Mouse (Mus musculus) forebrain, embryonic 16.5 days (tissue): ENCODE data around the gene Zwint. TPM values are rescaled to one million over a fixed set of nuclear protein-coding genes. Genes with fewer than 3 reads are reported as not detected.

Source experiments
- ATAC-seq: fragments of 200-750 bp; cut with Nextera tagmentation; 2 replicates; pipeline ENCODE4 v1.8.0; 2017; ENCODE audit warnings: mild to moderate bottlenecking, moderate library complexity
- H3K27ac ChIP-seq: fragments of 300-500 bp; sonication (generic); 2 replicates; pipeline ENCODE4 v1.5.1; 2014; ENCODE audit warnings: low read length, control low read depth
- H3K27me3 ChIP-seq: fragments of 300-500 bp; sonication (generic); replicated peaks from 2 replicates; pipeline ENCODE4 v1.6.1; 2014; ENCODE audit warnings: low read length; ENCODE audit not compliant: control insufficient read depth, insufficient read depth
- H3K36me3 ChIP-seq: fragments of 300-500 bp; sonication (generic); 2 replicates; pipeline ENCODE4 v1.6.1; 2014; ENCODE audit not compliant: control insufficient read depth, insufficient read depth
- H3K4me1 ChIP-seq: fragments of 300-500 bp; sonication (generic); replicated peaks from 2 replicates; pipeline ENCODE4 v1.6.1; 2014; ENCODE audit warnings: low read length; ENCODE audit not compliant: control insufficient read depth, insufficient read depth
- H3K4me2 ChIP-seq: fragments of 300-500 bp; sonication (generic); 2 replicates; pipeline ENCODE4 v1.6.1; 2014; ENCODE audit warnings: mild to moderate bottlenecking, low read length, control low read depth
- H3K4me3 ChIP-seq: fragments of 300-500 bp; sonication (generic); replicated peaks from 2 replicates; pipeline ENCODE4 v1.5.1; 2014; ENCODE audit warnings: mild to moderate bottlenecking, low read length, control low read depth
- H3K9ac ChIP-seq: fragments of 300-500 bp; sonication (generic); replicated peaks from 2 replicates; pipeline ENCODE4 v1.6.1; 2014; ENCODE audit warnings: low read depth, low read length, control low read depth
- H3K9me3 ChIP-seq: fragments of 300-500 bp; sonication (generic); 2 replicates; pipeline ENCODE4 v1.6.1; 2016; ENCODE audit warnings: low read length; ENCODE audit not compliant: control insufficient read depth
- WGBS: fragments of 180-500 bp; shearing (Covaris S2); extraction: QIAGEN DNeasy Blood & Tissue Kit; methylation state at CpG from one replicate; pipeline ENCODE4 v1.1.7; 2014; 5-methylcytosine and 5-hydroxymethylcytosine counted together
- polyA plus RNA-seq: library from polyadenylated mRNA; unstranded; fragments of >200 nt; fragmentation: Nextera tagmentation; extraction: Ambion mirVana; gene quantifications from 2 replicates; pipeline ENCODE4 v1.2.1, GENCODE M21; 2015

Gene Zwint
- polyA plus RNA-seq, 1 experiment from 2014 or later, result 618 TPM

DNA sequence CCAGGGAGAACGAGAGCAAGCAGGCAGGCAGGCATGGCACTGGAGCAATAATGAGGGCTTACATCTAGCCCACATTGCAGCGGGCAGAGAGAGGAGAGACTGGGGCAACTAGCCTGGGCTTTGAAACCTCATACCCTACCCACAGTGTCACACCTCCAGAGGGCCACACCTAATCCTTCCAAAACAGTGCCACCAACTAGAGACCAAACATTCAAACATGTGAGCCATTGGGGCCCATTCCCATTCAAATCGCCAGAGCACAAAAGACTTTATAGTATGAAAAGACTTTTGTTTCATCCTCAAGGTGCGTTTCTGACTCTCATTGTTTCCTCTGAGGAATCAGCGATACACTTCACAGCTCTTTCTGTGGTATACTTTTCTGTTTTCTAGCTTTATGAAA, 4.6 kb downstream of the Zwint start:
- Histone ChIP-seq H3K4me1 (peaks cover 20% of the 10 kb centered on the region), H3K27ac (no peak overlapping the region), H3K9me3 (no peaks in the 10 kb centered on the region), H3K4me2 (no peak overlapping the region), H3K4me3 (no peak overlapping the region), H3K36me3 (peaks cover 55% of the 10 kb centered on the region), H3K9ac (no peak overlapping the region), H3K27me3 (no peaks in the 10 kb centered on the region)
- ATAC-seq, result no peak
- WGBS, result 89% methylated on average over 5 of the region's 5 CpGs

GRCm38 (mm10) chr10:72660350-72660749, 5.7 kb downstream of the Zwint start:
- no peak for ATAC-seq
- peaks cover 56% of the 10 kb centered on the region for H3K36me3 ChIP-seq

DNA sequence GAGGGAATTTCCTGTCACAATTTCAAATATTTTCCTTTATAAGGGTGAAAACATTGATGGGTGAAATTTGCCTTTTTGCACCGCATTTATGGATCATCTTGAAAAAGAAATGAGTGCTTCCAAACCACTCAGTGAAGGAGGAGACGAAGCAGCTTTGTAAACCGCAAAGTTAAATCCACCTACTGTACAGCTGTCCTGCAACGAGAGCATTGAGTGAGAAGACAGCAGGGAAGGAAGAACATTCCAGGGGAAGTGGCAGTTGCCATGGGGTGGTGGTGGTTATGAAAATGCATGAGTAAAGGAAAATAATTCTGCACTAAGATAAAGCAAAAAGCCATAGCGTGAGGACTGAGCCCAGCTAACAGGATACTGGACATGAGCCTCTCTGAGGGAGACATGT, 13.2 kb downstream of the Zwint start:
- no peak for ATAC-seq
- no peak overlapping the region for H3K9ac ChIP-seq
- no peak overlapping the region for H3K27ac ChIP-seq
- no peaks in the 10 kb centered on the region for H3K27me3 ChIP-seq
- no peak overlapping the region for H3K4me3 ChIP-seq
- peaks cover 18% of the 10 kb centered on the region for H3K36me3 ChIP-seq
- 96% methylated on average over 5 of the region's 5 CpGs for WGBS
- no peaks in the 10 kb centered on the region for H3K9me3 ChIP-seq
- H3K4me2 ChIP-seq, result no peak overlapping the region
- H3K4me1 ChIP-seq, result no peaks in the 10 kb centered on the region

More at GRCm38 (mm10) chr10:72660350-72660749, 5.7 kb downstream of the Zwint start:
- Histone ChIP-seq H3K27me3 (no peaks in the 10 kb centered on the region), H3K9me3 (no peaks in the 10 kb centered on the region), H3K4me3 (no peak overlapping the region), H3K4me2 (no peak overlapping the region), H3K4me1 (peaks cover 19% of the 10 kb centered on the region), H3K9ac (no peak overlapping the region), H3K27ac (no peak overlapping the region)
- 97% methylated on average over 1 of the region's 1 CpGs for WGBS

DNA sequence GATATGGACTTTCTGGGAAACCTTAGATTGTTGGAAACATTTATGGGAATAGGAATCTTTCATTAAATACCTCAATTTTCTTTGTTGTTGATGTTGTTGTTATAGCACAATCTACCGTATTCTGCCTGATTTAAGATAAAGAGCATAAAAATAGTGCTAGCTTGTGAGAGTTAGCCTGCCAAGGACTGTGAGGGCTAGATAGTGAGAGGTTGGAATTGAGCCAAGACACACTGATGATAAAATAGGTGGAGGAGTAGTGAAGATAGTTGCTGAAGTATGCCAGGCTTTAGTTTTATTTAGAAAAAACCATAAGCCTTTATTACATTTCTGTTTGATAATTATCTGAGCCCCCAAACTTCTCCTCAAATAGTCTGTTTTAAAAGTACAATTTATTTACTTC, 14.4 kb downstream of the Zwint start:
- no peak for ATAC-seq
- no peak overlapping the region for H3K4me2 ChIP-seq
- no peaks in the 10 kb centered on the region for H3K9me3 ChIP-seq
- H3K4me1 ChIP-seq, result no peaks in the 10 kb centered on the region
- H3K9ac ChIP-seq, result no peak overlapping the region
- 86% methylated on average over 1 of the region's 1 CpGs for WGBS
- H3K4me3 ChIP-seq, result no peak overlapping the region
- H3K36me3 ChIP-seq, result peaks cover 16% of the 10 kb centered on the region
- no peak overlapping the region for H3K27ac ChIP-seq
- no peaks in the 10 kb centered on the region for H3K27me3 ChIP-seq

- no peak overlapping the region for H3K4me2 ChIP-seq
- WGBS, result 96% methylated on average over 6 of the region's 6 CpGs
- H3K36me3 ChIP-seq, result peaks cover 12% of the 10 kb centered on the region
- no peak overlapping the region for H3K27ac ChIP-seq
- no peaks in the 10 kb centered on the region for H3K9me3 ChIP-seq
- no peak overlapping the region for H3K9ac ChIP-seq
- no peaks in the 10 kb centered on the region for H3K27me3 ChIP-seq
- no peaks in the 10 kb centered on the region for H3K4me1 ChIP-seq
- no peak overlapping the region for H3K4me3 ChIP-seq
- no peak for ATAC-seq
Measured at GRCm38 (mm10) chr10:72675971-72676370, 21.3 kb downstream of the Zwint start.

GRCm38 (mm10) chr10:72676550-72676949, 21.9 kb downstream of the Zwint start:
- no peak for ATAC-seq
- no peaks in the 10 kb centered on the region for H3K4me1 ChIP-seq
- whole genome bisulfite sequencing, result 93% methylated on average over 1 of the region's 1 CpGs

DNA sequence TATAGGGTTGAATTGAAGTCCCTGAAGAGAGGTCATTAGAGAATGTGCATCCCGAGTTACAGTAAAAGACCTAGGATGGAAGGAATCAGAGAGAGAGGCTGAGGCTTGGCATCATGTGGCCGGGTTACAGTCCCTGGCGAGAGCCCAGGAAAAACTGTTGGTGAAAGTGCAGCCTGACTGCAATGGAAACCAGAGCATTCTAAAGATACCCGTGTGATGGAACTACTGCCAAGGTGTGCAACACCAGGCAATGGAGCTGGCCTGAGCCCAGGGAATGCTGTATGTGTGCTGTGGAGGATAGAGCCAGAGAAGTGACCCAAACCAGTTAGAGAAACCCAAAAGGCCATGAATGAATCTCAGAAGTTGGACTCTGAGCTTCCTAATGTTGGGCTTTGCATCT, 24.4 kb downstream of the Zwint start:
- H3K9ac ChIP-seq, result no peak overlapping the region
- H3K4me3 ChIP-seq, result no peak overlapping the region
- H3K27ac ChIP-seq, result no peak overlapping the region
- no peaks in the 10 kb centered on the region for H3K9me3 ChIP-seq
- H3K27me3 ChIP-seq, result no peaks in the 10 kb centered on the region
- H3K4me1 ChIP-seq, result no peaks in the 10 kb centered on the region
- no peak overlapping the region for H3K4me2 ChIP-seq
- peaks cover 6% of the 10 kb centered on the region for H3K36me3 ChIP-seq
- 82% methylated on average over 4 of the region's 4 CpGs for WGBS
- ATAC-seq, result no peak

More at GRCm38 (mm10) chr10:72676550-72676949, 21.9 kb downstream of the Zwint start:
- Histone ChIP-seq H3K27me3 (no peaks in the 10 kb centered on the region), H3K9me3 (no peaks in the 10 kb centered on the region), H3K27ac (no peak overlapping the region), H3K4me3 (no peak overlapping the region), H3K4me2 (no peak overlapping the region), H3K9ac (no peak overlapping the region), H3K36me3 (peaks cover 10% of the 10 kb centered on the region)

- no peaks in the 10 kb centered on the region for H3K27me3 ChIP-seq
- no peak overlapping the region for H3K27ac ChIP-seq
- H3K36me3 ChIP-seq, result no peaks in the 10 kb centered on the region
- no peak overlapping the region for H3K4me2 ChIP-seq
- H3K4me1 ChIP-seq, result no peaks in the 10 kb centered on the region
- H3K9me3 ChIP-seq, result no peaks in the 10 kb centered on the region
- H3K9ac ChIP-seq, result no peak overlapping the region
- no peak overlapping the region for H3K4me3 ChIP-seq
- no peak for ATAC-seq
- 81% methylated on average over 5 of the region's 5 CpGs for WGBS
Measured at GRCm38 (mm10) chr10:72701092-72701491, 46.4 kb downstream of the Zwint start.

DNA sequence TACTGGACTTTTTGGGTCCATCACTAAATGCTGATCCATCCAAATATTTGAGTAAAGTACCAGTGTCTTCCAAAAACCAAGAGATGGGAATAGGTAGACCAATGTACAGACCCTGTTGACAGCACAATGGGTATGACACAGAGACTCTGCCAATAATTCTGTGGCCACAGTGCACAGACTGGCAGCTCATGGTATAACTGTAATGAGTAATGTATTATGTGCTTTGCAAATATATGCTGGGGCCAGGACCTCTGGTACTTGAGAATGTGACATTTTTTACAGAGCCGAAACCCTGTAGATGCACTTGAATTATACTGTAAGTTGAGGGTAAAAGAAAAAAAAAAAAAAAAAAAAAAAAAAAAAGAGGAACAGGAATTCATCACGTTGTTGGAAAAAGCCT, 59.1 kb downstream of the Zwint start:
- 52% methylated on average over 2 of the region's 2 CpGs for WGBS
- Histone ChIP-seq H3K9me3 (no peaks in the 10 kb centered on the region), H3K4me3 (no peak overlapping the region), H3K36me3 (no peaks in the 10 kb centered on the region), H3K9ac (no peak overlapping the region), H3K27ac (no peak overlapping the region), H3K27me3 (no peaks in the 10 kb centered on the region), H3K4me2 (no peak overlapping the region), H3K4me1 (no peaks in the 10 kb centered on the region)
- no peak for ATAC-seq
